Mouse (Mus musculus): ENCODE measurements around the gene Ppp2r5e. TPM values are rescaled to one million over a fixed set of nuclear protein-coding genes. Genes with fewer than 3 reads are reported as not detected.
A peak's percentile ranks its signal among the peaks of the same experiment; 100 is the strongest.

Gene Ppp2r5e
- polyA plus RNA-seq, 1 experiment from 2014 or later: 22.5 TPM

DNA sequence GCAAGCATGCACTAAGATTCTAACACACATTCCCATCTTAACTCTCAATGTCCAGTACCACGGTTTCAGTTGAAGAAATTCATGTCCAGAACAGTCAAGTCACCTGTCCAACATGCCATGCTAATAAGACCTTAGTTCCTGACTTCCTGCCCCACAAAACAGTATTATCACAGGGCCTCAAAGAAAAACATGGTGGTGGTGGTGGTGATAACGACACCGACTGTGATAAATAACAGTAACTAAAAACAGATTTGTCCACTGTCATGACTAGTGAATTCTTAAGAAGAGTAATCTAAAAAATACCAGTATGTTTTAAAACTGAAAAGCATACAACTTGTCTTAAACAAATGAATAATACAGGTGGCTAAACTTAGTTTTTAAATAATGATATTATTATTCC, 71.8 kb downstream of the Ppp2r5e start:
- Histone ChIP-seq H3K4me1 (ENCODE audit: control insufficient read depth, insufficient read depth, low read length) (no peaks in the 10 kb centered on the region), H3K4me2 (ENCODE audit: low read depth) (no peak overlapping the region), H3K9ac (ENCODE audit: low read length) (no peak overlapping the region), H3K27me3 (ENCODE audit: control insufficient read depth, insufficient read depth, low read length) (no peaks in the 10 kb centered on the region), H3K9me3 (ENCODE audit: control insufficient read depth, low read length) (no peaks in the 10 kb centered on the region), H3K36me3 (ENCODE audit: control insufficient read depth, insufficient read depth, low read length) (no peaks in the 10 kb centered on the region), H3K27ac (ENCODE audit: low read depth, low read length) (no peak overlapping the region), H3K4me3 (ENCODE audit: low read depth, low read length) (no peak overlapping the region)
- WGBS: 70% methylated on average over 3 of the region's 3 CpGs
- ATAC-seq (ENCODE audit: insufficient read depth, low FRiP score, low TSS enrichment): no peak
- DNase-seq (ENCODE audit: low spot score): no peak

DNA sequence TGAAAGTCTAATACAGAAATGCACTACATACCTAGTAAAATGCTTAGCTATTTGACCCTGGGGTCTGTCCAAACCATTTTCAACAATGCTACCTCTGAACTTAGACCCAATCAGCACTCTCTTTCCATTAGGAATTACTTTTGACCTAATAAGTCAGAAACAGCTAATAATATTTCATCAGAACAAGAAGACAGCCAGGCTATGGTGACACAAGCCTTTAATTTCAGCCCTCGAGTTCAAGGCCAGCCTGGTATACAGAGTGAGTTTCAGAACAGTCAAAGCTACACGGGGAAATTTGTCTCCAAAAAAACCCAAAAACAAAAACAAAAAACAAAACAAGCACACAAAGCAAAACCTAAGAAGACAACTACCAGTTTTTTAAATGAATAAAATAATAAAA, 73.1 kb downstream of the Ppp2r5e start:
- Histone ChIP-seq H3K4me2 (ENCODE audit: low read depth) (no peak overlapping the region), H3K9me3 (ENCODE audit: control insufficient read depth, low read length) (no peaks in the 10 kb centered on the region), H3K27me3 (ENCODE audit: control insufficient read depth, insufficient read depth, low read length) (no peaks in the 10 kb centered on the region), H3K9ac (ENCODE audit: low read length) (no peak overlapping the region), H3K4me3 (ENCODE audit: low read depth, low read length) (no peak overlapping the region), H3K4me1 (ENCODE audit: control insufficient read depth, insufficient read depth, low read length) (no peaks in the 10 kb centered on the region), H3K27ac (ENCODE audit: low read depth, low read length) (no peak overlapping the region), H3K36me3 (ENCODE audit: control insufficient read depth, insufficient read depth, low read length) (no peaks in the 10 kb centered on the region)
- no peak for ATAC-seq (ENCODE audit: insufficient read depth, low FRiP score, low TSS enrichment)
- no peak for DNase-seq (ENCODE audit: low spot score)
- WGBS: 83% methylated on average over 2 of the region's 2 CpGs

DNA sequence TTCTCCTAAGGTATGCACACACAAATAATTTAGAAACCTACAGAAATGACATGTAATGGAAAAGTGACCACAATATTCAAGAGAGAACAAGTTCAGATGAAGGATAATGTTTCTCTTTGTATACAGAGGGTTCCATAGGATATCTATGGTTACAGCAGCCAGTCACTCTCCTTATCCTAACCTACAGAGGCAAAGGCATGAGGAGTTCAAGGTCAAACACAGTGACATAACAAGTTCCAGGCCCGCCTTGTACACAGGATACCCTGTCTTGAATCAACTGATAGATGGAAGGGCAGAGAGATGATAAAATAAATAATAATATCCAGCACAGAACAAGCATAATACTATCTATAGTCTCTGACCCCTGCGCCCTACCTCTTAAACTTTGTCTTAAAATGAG, 73.7 kb downstream of the Ppp2r5e start:
- H3K4me3 ChIP-seq (ENCODE audit: low read depth, low read length): no peak overlapping the region
- H3K36me3 ChIP-seq (ENCODE audit: control insufficient read depth, insufficient read depth, low read length): no peaks in the 10 kb centered on the region
- no peak for DNase-seq (ENCODE audit: low spot score)
- H3K27me3 ChIP-seq (ENCODE audit: control insufficient read depth, insufficient read depth, low read length): no peaks in the 10 kb centered on the region
- ATAC-seq (ENCODE audit: insufficient read depth, low FRiP score, low TSS enrichment): no peak
- 96% methylated on average over 2 of the region's 2 CpGs for WGBS
- no peak overlapping the region for H3K9ac ChIP-seq (ENCODE audit: low read length)
- no peaks in the 10 kb centered on the region for H3K9me3 ChIP-seq (ENCODE audit: control insufficient read depth, low read length)
- no peaks in the 10 kb centered on the region for H3K4me1 ChIP-seq (ENCODE audit: control insufficient read depth, insufficient read depth, low read length)
- no peak overlapping the region for H3K27ac ChIP-seq (ENCODE audit: low read depth, low read length)
- H3K4me2 ChIP-seq (ENCODE audit: low read depth): no peak overlapping the region

DNA sequence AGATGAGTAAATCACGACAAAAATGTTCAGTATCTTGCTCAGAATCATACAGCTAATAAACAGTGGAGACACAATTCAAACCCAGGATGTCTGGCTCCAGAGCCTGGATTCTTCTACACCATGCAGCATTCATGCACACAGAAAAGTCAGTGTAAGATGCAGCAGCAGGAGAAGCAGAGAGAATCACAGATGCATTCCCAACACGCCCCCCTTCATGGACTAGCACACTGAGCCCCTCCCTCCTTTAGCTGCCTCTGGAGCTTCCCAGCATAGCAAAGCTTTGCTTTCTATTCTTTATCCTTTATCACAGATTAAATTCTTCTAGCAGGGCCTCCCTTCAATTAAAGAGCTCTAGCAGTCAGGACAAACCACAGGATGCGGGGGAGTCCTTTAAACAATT, 75.7 kb downstream of the Ppp2r5e start:
- WGBS: 85% methylated on average over 3 of the region's 3 CpGs
- Histone ChIP-seq H3K36me3 (ENCODE audit: control insufficient read depth, insufficient read depth, low read length) (no peaks in the 10 kb centered on the region), H3K4me2 (ENCODE audit: low read depth) (no peak overlapping the region), H3K4me1 (ENCODE audit: control insufficient read depth, insufficient read depth, low read length) (no peaks in the 10 kb centered on the region), H3K9me3 (ENCODE audit: control insufficient read depth, low read length) (no peaks in the 10 kb centered on the region), H3K27ac (ENCODE audit: low read depth, low read length) (no peak overlapping the region), H3K4me3 (ENCODE audit: low read depth, low read length) (no peak overlapping the region), H3K9ac (ENCODE audit: low read length) (no peak overlapping the region), H3K27me3 (ENCODE audit: control insufficient read depth, insufficient read depth, low read length) (no peaks in the 10 kb centered on the region)
- no peak for DNase-seq (ENCODE audit: low spot score)
- ATAC-seq (ENCODE audit: insufficient read depth, low FRiP score, low TSS enrichment): no peak

DNA sequence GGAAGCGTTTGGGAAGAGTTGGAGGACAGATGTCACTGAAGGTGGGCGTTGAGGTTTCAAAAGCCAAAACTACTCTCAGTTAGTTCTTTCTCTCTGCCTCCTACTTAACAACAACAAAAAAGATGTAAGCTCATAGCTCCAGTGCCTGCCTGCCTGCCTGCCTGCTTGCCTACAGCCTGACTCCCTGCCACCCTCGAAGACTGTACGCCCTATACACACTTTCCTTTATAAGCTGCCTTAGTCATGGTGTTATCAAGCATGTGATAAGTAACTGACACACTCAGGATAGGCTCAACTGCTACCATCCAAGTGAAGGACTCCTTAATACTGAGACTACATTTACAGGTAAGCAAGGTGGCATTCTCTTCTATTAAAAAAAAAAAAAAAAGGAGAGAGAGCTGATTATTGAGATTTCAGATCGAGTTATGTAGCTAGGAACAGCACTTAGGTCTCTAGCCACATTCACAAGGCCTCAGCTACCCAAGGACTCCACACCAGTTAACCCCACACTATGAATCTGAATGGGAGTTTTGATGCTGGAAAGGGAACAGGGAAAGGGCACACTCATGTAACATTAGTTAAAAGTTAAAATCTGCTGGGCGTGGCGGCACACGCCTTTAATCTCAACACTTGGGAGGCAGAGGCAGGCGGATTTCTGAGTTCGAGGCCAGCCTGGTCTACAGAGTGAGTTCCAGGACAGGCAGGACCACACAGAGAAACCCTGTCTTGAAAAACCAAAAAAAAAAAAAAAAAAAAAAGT, 76.7 kb downstream of the Ppp2r5e start:
- no peak for DNase-seq (ENCODE audit: low spot score)
- Histone ChIP-seq H3K4me3 (ENCODE audit: low read depth, low read length) (no peak overlapping the region), H3K27ac (ENCODE audit: low read depth, low read length) (no peak overlapping the region), H3K27me3 (ENCODE audit: control insufficient read depth, insufficient read depth, low read length) (no peaks in the 10 kb centered on the region), H3K4me1 (ENCODE audit: control insufficient read depth, insufficient read depth, low read length) (no peaks in the 10 kb centered on the region), H3K4me2 (ENCODE audit: low read depth) (no peak overlapping the region), H3K9ac (ENCODE audit: low read length) (no peak overlapping the region), H3K9me3 (ENCODE audit: control insufficient read depth, low read length) (no peaks in the 10 kb centered on the region), H3K36me3 (ENCODE audit: control insufficient read depth, insufficient read depth, low read length) (no peaks in the 10 kb centered on the region)
- ATAC-seq (ENCODE audit: insufficient read depth, low FRiP score, low TSS enrichment): no peak
- 96% methylated on average over 10 of the region's 10 CpGs for WGBS

DNA sequence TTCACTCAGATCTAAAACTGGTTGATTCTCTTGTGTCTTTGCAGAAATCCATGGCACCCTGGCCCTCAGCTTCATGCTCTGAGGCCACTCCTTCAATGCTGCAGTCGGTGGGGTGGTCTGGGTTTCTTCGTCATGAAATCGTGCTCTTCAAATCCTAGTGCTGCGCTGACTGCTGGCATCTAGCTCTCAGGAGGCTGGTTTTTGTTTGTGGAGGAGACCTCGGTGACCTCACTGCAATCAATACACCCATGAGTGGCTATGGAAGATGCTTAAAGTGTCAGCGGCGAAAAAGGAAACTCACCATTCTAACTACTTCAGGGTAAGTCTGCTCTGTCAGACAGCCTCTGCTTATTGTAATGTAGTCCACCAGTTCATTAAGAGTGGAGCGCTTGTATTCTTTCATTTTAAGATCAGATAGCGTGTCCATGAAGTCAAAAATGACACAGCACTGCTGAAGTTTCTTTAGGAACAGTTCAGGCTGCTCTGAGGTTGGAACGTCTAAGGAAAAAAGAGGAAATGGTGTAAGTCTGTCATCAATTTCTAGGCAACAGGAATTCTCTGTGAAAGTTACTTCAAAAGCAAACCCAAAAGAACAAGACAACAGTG, 80.6 kb downstream of the Ppp2r5e start:
- H3K4me3 ChIP-seq (ENCODE audit: low read depth, low read length): no peak overlapping the region
- 52% methylated on average over 10 of the region's 10 CpGs for WGBS
- peak; percentile 12 for DNase-seq (ENCODE audit: low spot score)

DNA sequence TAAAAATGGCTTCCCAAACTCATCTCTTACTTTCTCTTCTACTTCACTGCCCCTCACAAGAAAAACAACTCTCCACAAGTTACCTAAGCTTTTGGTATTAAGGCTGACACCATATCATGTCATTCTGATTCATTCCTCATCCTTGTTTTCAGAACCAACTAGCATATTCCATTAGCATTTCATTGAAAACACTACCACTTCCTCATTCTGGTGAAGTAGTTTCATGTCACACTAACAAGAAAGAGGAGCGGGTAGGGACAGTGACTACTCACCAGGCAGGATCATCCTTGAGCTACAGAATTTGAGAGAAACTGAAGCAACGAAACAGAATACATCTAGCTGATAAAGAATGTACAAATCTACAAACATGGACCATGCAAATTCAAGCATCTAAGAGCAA, 84.5 kb downstream of the Ppp2r5e start:
- no peak overlapping the region for H3K27ac ChIP-seq (ENCODE audit: low read depth, low read length)
- DNase-seq (ENCODE audit: low spot score) (no peak), ATAC-seq (ENCODE audit: insufficient read depth, low FRiP score, low TSS enrichment) (no peak)
- no peak overlapping the region for H3K9ac ChIP-seq (ENCODE audit: low read length)
- no peak overlapping the region for H3K4me2 ChIP-seq (ENCODE audit: low read depth)
- no peaks in the 10 kb centered on the region for H3K36me3 ChIP-seq (ENCODE audit: control insufficient read depth, insufficient read depth, low read length)
- no peaks in the 10 kb centered on the region for H3K4me1 ChIP-seq (ENCODE audit: control insufficient read depth, insufficient read depth, low read length)
- no peak overlapping the region for H3K4me3 ChIP-seq (ENCODE audit: low read depth, low read length)
- no peaks in the 10 kb centered on the region for H3K27me3 ChIP-seq (ENCODE audit: control insufficient read depth, insufficient read depth, low read length)
- WGBS: 96% methylated on average over 2 of the region's 2 CpGs
- H3K9me3 ChIP-seq (ENCODE audit: control insufficient read depth, low read length): no peaks in the 10 kb centered on the region

More for the DNA sequence above, 80.6 kb downstream of the Ppp2r5e start:
- no peak overlapping the region for H3K4me2 ChIP-seq (ENCODE audit: low read depth)
- no peak overlapping the region for H3K27ac ChIP-seq (ENCODE audit: low read depth, low read length)
- ATAC-seq (ENCODE audit: insufficient read depth, low FRiP score, low TSS enrichment): no peak
- H3K4me1 ChIP-seq (ENCODE audit: control insufficient read depth, insufficient read depth, low read length): no peaks in the 10 kb centered on the region
- no peaks in the 10 kb centered on the region for H3K36me3 ChIP-seq (ENCODE audit: control insufficient read depth, insufficient read depth, low read length)
- no peaks in the 10 kb centered on the region for H3K27me3 ChIP-seq (ENCODE audit: control insufficient read depth, insufficient read depth, low read length)
- no peak overlapping the region for H3K9ac ChIP-seq (ENCODE audit: low read length)
- H3K9me3 ChIP-seq (ENCODE audit: control insufficient read depth, low read length): no peaks in the 10 kb centered on the region

DNA sequence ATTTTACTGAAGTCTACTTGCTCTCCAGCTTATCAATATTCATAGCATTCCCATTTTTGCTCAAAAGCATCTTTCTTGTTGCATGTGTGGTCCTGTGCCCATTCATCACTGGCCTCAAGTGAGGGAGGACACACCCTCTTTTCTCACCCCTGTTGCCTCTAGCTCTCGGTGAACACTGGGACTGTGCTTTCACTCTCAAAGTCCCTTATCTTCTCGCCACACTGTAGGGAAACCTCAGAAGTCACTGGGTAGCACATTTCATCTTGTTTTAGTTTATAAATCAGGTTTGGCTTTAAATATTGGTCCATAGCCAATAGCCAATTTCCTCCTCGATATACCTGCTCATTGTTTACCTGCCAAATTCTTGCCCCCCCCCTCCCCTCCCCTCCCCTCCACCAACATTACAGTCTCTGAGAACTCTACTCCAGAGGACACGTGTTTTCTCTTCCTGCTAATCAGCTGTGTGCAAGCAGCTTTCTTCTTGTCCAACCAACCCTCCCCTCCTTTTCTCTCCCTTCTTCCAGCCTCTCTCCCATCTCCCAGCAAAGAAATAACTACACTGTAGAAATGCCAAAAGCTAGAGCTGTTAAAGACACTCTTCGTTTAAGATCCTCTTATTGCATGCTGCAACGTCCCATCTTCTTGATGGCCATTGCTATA, 90.9 kb downstream of the Ppp2r5e start:
- H3K9me3 ChIP-seq (ENCODE audit: control insufficient read depth, low read length): no peaks in the 10 kb centered on the region
- no peak overlapping the region for H3K27ac ChIP-seq (ENCODE audit: low read depth, low read length)
- no peaks in the 10 kb centered on the region for H3K36me3 ChIP-seq (ENCODE audit: control insufficient read depth, insufficient read depth, low read length)
- 75% methylated on average over 6 of the region's 6 CpGs for WGBS
- no peak overlapping the region for H3K4me2 ChIP-seq (ENCODE audit: low read depth)
- ATAC-seq (ENCODE audit: insufficient read depth, low FRiP score, low TSS enrichment): no peak
- no peaks in the 10 kb centered on the region for H3K4me1 ChIP-seq (ENCODE audit: control insufficient read depth, insufficient read depth, low read length)
- H3K9ac ChIP-seq (ENCODE audit: low read length): no peak overlapping the region
- no peaks in the 10 kb centered on the region for H3K27me3 ChIP-seq (ENCODE audit: control insufficient read depth, insufficient read depth, low read length)
- no peak overlapping the region for H3K4me3 ChIP-seq (ENCODE audit: low read depth, low read length)
- DNase-seq (ENCODE audit: low spot score): no peak

DNA sequence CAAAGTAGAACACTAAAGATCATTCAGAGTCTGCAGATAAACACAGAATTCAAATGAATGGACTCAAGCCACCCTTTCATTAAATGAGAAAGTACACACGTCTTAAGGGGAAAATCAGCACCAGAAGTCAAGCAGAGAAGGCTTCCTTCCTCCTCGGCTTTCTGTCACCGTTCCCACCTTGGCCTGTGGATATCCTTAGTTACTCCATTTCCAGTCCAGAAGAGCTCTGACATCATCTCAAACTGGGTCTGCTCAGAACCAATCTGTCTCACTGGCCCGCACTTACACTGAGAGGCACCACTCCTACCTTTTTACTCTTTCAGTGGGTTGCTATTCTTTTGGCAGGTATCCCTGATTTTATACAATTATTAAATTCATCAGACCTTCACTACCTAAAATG, 93.4 kb downstream of the Ppp2r5e start:
- Histone ChIP-seq H3K36me3 (ENCODE audit: control insufficient read depth, insufficient read depth, low read length) (no peaks in the 10 kb centered on the region), H3K27ac (ENCODE audit: low read depth, low read length) (no peak overlapping the region), H3K4me1 (ENCODE audit: control insufficient read depth, insufficient read depth, low read length) (no peaks in the 10 kb centered on the region), H3K27me3 (ENCODE audit: control insufficient read depth, insufficient read depth, low read length) (no peaks in the 10 kb centered on the region), H3K4me2 (ENCODE audit: low read depth) (no peak overlapping the region), H3K9me3 (ENCODE audit: control insufficient read depth, low read length) (no peaks in the 10 kb centered on the region), H3K9ac (ENCODE audit: low read length) (no peak overlapping the region), H3K4me3 (ENCODE audit: low read depth, low read length) (no peak overlapping the region)
- no peak for DNase-seq (ENCODE audit: low spot score)
- 86% methylated on average over 4 of the region's 4 CpGs for WGBS
- ATAC-seq (ENCODE audit: insufficient read depth, low FRiP score, low TSS enrichment): no peak

Measured in neural tube, embryonic 11.5 days (tissue).